Mouse (Mus musculus): ENCODE measurements around the gene Extl1. TPM values are rescaled to one million over a fixed set of nuclear protein-coding genes. Genes with fewer than 3 reads are reported as not detected.

Gene Extl1
- polyA plus RNA-seq, 1 experiment from 2014 or later, result 2.1 TPM

DNA sequence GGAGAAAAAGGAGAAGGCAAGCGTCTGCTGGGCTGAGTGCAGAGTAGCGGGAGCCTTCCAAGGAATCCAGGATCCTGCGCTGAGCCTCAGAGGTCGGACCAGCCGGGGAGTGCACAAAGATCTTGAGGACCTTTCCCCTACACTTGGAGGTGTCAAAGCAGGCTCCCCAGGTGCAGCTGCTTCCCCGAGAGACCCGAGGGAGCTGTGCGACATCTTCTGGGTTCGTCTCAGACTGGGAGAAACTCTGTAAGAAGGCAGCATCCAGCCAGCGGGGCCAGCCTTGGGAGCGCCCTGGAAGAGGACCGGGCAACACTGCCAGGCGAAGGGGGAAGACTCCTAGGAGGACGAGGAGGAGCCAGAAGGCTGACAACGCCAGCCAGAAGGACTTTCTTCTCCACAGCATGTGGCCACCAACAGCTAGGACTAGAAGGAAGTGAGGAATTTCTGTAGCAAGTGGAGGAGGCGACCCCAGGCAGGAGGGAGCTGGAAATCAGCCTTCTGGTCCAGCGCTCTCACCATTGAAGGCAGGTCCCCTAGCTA, 12.3 kb downstream of the Extl1 start:
- WGBS, result 2% methylated on average over 17 of the region's 17 CpGs
- ATAC-seq (ENCODE audit: low FRiP score, low TSS enrichment) (no peak), DNase-seq (ENCODE audit: low spot score) (no peak)
- Histone ChIP-seq H3K4me1 (replicated peaks; ENCODE audit: control insufficient read depth, insufficient read depth) (peaks cover 9% of the 10 kb centered on the region; the same call in 1 of the 2 replicates), H3K27ac (replicated peaks) (no peak overlapping the region), H3K27me3 (ENCODE audit: control insufficient read depth, insufficient read depth, low read length) (peaks cover 6% of the 10 kb centered on the region; the same call in 1 of the 2 replicates), H3K4me3 (ENCODE audit: low read depth, low read length) (peak overlapping the region; percentile 45), H3K4me2 (replicated peaks; ENCODE audit: low read depth) (peak overlapping the region; percentile 86), H3K9ac (ENCODE audit: low read length) (peak overlapping the region; percentile 2; the same call in 1 of the 2 replicates), H3K36me3 (ENCODE audit: control insufficient read depth, insufficient read depth, low read length) (no peaks in the 10 kb centered on the region), H3K9me3 (ENCODE audit: control insufficient read depth, low read length) (no peaks in the 10 kb centered on the region)
- TF ChIP-seq EP300 (optimal IDR thresholded peaks at IDR 0.05), result no peak

DNA sequence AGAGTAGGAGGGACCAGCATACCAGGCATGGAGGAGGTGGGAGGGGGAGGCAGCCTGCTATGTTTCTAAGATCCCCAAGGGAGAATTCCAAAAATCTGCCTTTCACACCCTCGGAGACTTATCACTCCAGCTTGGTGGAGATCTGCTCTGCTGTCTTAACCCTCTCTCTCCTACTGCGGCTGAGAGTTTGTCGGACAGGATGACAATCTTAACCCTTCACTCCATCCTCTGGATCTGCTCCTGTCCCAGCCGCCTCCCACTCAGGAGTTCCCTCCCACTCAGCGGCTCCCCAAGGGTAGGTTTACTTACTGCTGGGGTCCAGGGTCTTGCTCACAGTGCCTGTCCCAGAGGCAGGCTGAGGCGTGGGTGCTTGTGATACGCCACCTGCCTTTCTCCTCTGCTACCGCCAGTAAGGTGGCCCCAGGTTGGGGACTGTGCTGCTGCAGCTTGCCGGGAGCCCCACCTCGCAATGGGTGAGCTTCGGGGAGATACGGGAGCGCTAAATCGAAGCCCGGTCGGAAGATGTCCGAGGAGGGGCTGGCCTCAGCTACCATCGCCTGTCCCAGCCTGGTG, 12.9 kb downstream of the Extl1 start:
- Histone ChIP-seq H3K9me3 (ENCODE audit: control insufficient read depth, low read length) (no peaks in the 10 kb centered on the region), H3K36me3 (ENCODE audit: control insufficient read depth, insufficient read depth, low read length) (no peaks in the 10 kb centered on the region), H3K27me3 (ENCODE audit: control insufficient read depth, insufficient read depth, low read length) (peaks cover 6% of the 10 kb centered on the region; the same call in 1 of the 2 replicates), H3K4me1 (replicated peaks; ENCODE audit: control insufficient read depth, insufficient read depth) (peaks cover 9% of the 10 kb centered on the region; the same call in 1 of the 2 replicates), H3K27ac (replicated peaks) (no peak overlapping the region), H3K4me2 (replicated peaks; ENCODE audit: low read depth) (peak overlapping the region; percentile 86), H3K9ac (ENCODE audit: low read length) (peak overlapping the region; percentile 2; the same call in 1 of the 2 replicates), H3K4me3 (ENCODE audit: low read depth, low read length) (peak overlapping the region; percentile 45)
- ATAC-seq (ENCODE audit: low FRiP score, low TSS enrichment) (no peak), DNase-seq (ENCODE audit: low spot score) (no peak)
- TF ChIP-seq EP300 (optimal IDR thresholded peaks at IDR 0.05) (no peak), CTCF (IDR thresholded peaks at IDR 0.05; ENCODE audit: low read depth) (no peak)
- 2% methylated on average over 18 of the region's 18 CpGs for WGBS

DNA sequence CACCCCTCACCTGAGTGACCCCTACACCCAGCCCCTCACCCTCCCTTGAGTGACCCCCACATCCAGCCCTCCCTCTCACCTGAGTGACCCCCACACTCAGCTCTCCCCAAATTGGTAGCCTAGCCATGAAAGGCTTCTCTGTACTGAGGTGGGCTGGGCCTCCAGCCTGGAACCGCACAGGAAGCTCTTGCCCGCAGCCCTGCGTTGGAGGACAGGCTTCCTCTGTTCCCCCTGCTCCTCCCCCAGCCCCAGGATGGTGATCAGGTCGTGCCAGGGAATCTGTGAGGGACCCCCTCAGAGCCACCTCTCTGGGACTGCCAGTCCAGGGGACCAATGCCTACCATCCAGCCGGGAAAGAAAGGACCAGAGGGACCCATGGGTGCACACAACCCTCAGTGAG, 18.4 kb downstream of the Extl1 start:
- H3K4me1 ChIP-seq (replicated peaks; ENCODE audit: control insufficient read depth, insufficient read depth), result no peaks in the 10 kb centered on the region
- H3K9ac ChIP-seq (ENCODE audit: low read length), result no peak overlapping the region
- H3K9me3 ChIP-seq (ENCODE audit: control insufficient read depth, low read length), result no peaks in the 10 kb centered on the region
- no peaks in the 10 kb centered on the region; the same call in 1 of the 2 replicates for H3K27me3 ChIP-seq (ENCODE audit: control insufficient read depth, insufficient read depth, low read length)
- ATAC-seq (ENCODE audit: low FRiP score, low TSS enrichment), result no peak
- H3K4me2 ChIP-seq (replicated peaks; ENCODE audit: low read depth), result no peak overlapping the region
- no peak for DNase-seq (ENCODE audit: low spot score)
- TF ChIP-seq EP300 (optimal IDR thresholded peaks at IDR 0.05), result no peak
- TF ChIP-seq CTCF (IDR thresholded peaks at IDR 0.05; ENCODE audit: low read depth), result no peak
- 40% methylated on average over 5 of the region's 5 CpGs for WGBS
- H3K27ac ChIP-seq (replicated peaks), result no peak overlapping the region
- no peak overlapping the region for H3K4me3 ChIP-seq (ENCODE audit: low read depth, low read length)
- H3K36me3 ChIP-seq (ENCODE audit: control insufficient read depth, insufficient read depth, low read length), result no peaks in the 10 kb centered on the region

DNA sequence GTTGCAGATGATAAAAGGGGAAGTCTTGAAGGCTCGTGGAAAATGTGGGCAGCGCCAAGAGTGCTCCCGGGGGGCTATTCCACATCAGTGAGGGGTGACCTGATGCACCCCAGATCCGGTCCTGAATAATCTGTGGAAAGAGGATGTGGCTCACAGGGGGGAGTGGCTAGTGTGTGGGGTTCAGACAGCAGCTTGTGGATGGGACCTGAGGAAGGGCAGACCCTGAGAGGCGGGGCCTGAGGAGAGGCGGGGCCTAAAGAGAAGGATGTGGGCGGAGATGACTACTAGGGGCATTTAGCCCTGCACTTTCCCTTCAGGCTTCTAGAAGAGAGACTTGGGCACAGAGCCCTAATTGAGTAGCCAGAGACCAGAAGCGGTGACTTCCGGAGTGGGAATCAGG, 21.1 kb downstream of the Extl1 start:
- H3K27me3 ChIP-seq (ENCODE audit: control insufficient read depth, insufficient read depth, low read length), result no peaks in the 10 kb centered on the region
- H3K9me3 ChIP-seq (ENCODE audit: control insufficient read depth, low read length), result no peaks in the 10 kb centered on the region
- no peak overlapping the region for H3K9ac ChIP-seq (ENCODE audit: low read length)
- peak overlapping the region; percentile 29; the same call in 1 of the 2 replicates for H3K4me2 ChIP-seq (replicated peaks; ENCODE audit: low read depth)
- no peak overlapping the region for H3K4me3 ChIP-seq (ENCODE audit: low read depth, low read length)
- H3K4me1 ChIP-seq (replicated peaks; ENCODE audit: control insufficient read depth, insufficient read depth), result no peaks in the 10 kb centered on the region
- DNase-seq (ENCODE audit: low spot score), result no peak
- WGBS, result 34% methylated on average over 9 of the region's 9 CpGs
- ATAC-seq (ENCODE audit: low FRiP score, low TSS enrichment), result peak; percentile 36; the same call in 1 of the 2 replicates
- TF ChIP-seq CTCF (IDR thresholded peaks at IDR 0.05; ENCODE audit: low read depth), result no peak
- TF ChIP-seq EP300 (optimal IDR thresholded peaks at IDR 0.05), result no peak
- H3K27ac ChIP-seq (replicated peaks), result no peak overlapping the region
- H3K36me3 ChIP-seq (ENCODE audit: control insufficient read depth, insufficient read depth, low read length), result no peaks in the 10 kb centered on the region

- 51% methylated on average over 9 of the region's 9 CpGs for WGBS
- ATAC-seq (ENCODE audit: low FRiP score, low TSS enrichment), result no peak
- no peak for DNase-seq (ENCODE audit: low spot score)
- Histone ChIP-seq H3K36me3 (ENCODE audit: control insufficient read depth, insufficient read depth, low read length) (no peaks in the 10 kb centered on the region), H3K27ac (replicated peaks) (no peak overlapping the region), H3K4me3 (ENCODE audit: low read depth, low read length) (no peak overlapping the region), H3K27me3 (ENCODE audit: control insufficient read depth, insufficient read depth, low read length) (no peaks in the 10 kb centered on the region), H3K9me3 (ENCODE audit: control insufficient read depth, low read length) (no peaks in the 10 kb centered on the region), H3K9ac (ENCODE audit: low read length) (no peak overlapping the region), H3K4me2 (replicated peaks; ENCODE audit: low read depth) (no peak overlapping the region), H3K4me1 (replicated peaks; ENCODE audit: control insufficient read depth, insufficient read depth) (no peaks in the 10 kb centered on the region)
- TF ChIP-seq CTCF (IDR thresholded peaks at IDR 0.05; ENCODE audit: low read depth), result no peak
- TF ChIP-seq EP300 (optimal IDR thresholded peaks at IDR 0.05), result no peak
These were observed 21.5 kb downstream of the Extl1 start for GRCm38 (mm10) chr4:134362124-134362523.

DNA sequence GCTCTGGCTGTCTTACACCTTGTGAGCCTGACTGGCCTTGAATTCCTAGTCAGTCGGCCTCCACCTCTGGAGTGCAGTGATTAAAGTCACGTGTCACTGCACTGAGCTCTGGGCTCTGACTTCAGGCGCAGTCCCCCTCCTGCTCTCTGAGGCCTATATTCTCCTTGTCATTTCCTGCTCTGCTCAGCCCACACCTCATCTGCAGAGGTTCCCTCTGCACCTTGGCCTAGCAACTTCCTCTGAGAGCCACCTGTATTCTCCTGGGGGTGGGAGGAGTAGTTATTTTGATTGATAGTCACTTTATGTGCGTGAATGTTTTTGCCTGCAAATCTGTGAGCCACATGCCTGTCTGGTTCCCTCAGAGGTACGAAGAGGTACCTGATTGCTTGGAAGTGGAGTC, 22.4 kb downstream of the Extl1 start:
- ATAC-seq (ENCODE audit: low FRiP score, low TSS enrichment), result 0 out of 2 replicates have a peak, but pooled peaks have one; percentile 11

More for the DNA sequence above, 22.4 kb downstream of the Extl1 start:
- Histone ChIP-seq H3K4me2 (replicated peaks; ENCODE audit: low read depth) (no peak overlapping the region), H3K9ac (ENCODE audit: low read length) (no peak overlapping the region), H3K27me3 (ENCODE audit: control insufficient read depth, insufficient read depth, low read length) (no peaks in the 10 kb centered on the region), H3K27ac (replicated peaks) (no peak overlapping the region), H3K36me3 (ENCODE audit: control insufficient read depth, insufficient read depth, low read length) (no peaks in the 10 kb centered on the region), H3K4me1 (replicated peaks; ENCODE audit: control insufficient read depth, insufficient read depth) (no peaks in the 10 kb centered on the region), H3K4me3 (ENCODE audit: low read depth, low read length) (no peak overlapping the region), H3K9me3 (ENCODE audit: control insufficient read depth, low read length) (no peaks in the 10 kb centered on the region)
- no peak for TF ChIP-seq EP300 (optimal IDR thresholded peaks at IDR 0.05)
- TF ChIP-seq CTCF (IDR thresholded peaks at IDR 0.05; ENCODE audit: low read depth), result no peak
- DNase-seq (ENCODE audit: low spot score), result peak; percentile 31
- WGBS, result 31% methylated on average over 5 of the region's 5 CpGs
